Mouse (Mus musculus) MEL (cell line): ENCODE measurements around the gene Prr15l. TPM values are rescaled to one million over a fixed set of nuclear protein-coding genes. Genes with fewer than 3 reads are reported as not detected.

Source experiments
- DNase-seq: peaks from one replicate; pipeline ENCODE4 v3.0.0; 2011; ENCODE audit warnings: low read depth, low spot score
- H3K27ac ChIP-seq: 2 replicates; pipeline ENCODE4 v1.5.1; 2012; ENCODE audit warnings: low read depth, mild to moderate bottlenecking, control low read depth, low read length, moderate library complexity; ENCODE audit not compliant: control insufficient read depth
- H3K27me3 ChIP-seq, 2 experiments: fragments of 150-350 bp in 1 of 2; sonication (generic) in 1 of 2; 2 replicates each; pipeline ENCODE4 v1.6.1; 2012; ENCODE audit warnings: low read length in 2 of 2, mild to moderate bottlenecking in 2 of 2, improper control_type of control experiment in 1 of 2, moderate library complexity in 1 of 2; ENCODE audit not compliant: insufficient read depth in 2 of 2, control insufficient read depth in 1 of 2
- H3K36me3 ChIP-seq, 2 experiments: 2 replicates each; pipeline ENCODE4 v1.6.1; 2012 to 2014; ENCODE audit warnings: low read length in 2 of 2, improper control_type of control experiment in 1 of 2, inconsistent platforms in 1 of 2, mild to moderate bottlenecking in 1 of 2; ENCODE audit not compliant: insufficient read depth in 2 of 2, control insufficient read depth in 1 of 2
- H3K4me1 ChIP-seq, 2 experiments: fragments of 150-350 bp in 1 of 2; sonication (generic) in 1 of 2; 2 replicates each; pipeline ENCODE4 v1.6.1; 2012; ENCODE audit warnings: low read length in 2 of 2, improper control_type of control experiment in 1 of 2, mild to moderate bottlenecking in 1 of 2; ENCODE audit not compliant: insufficient read depth in 2 of 2, control insufficient read depth in 1 of 2
- H3K4me3 ChIP-seq, 2 experiments: fragments of 150-350 bp in 1 of 2; sonication (generic) in 1 of 2; 2 replicates each; pipeline ENCODE4 v1.5.1; 2012; ENCODE audit warnings: low read depth in 2 of 2, low read length in 2 of 2, mild to moderate bottlenecking in 2 of 2, moderate library complexity in 2 of 2, control low read depth in 1 of 2, improper control_type of control experiment in 1 of 2; ENCODE audit not compliant: control insufficient read depth in 1 of 2, insufficient read depth in 1 of 2
- H3K79me2 ChIP-seq: 2 replicates; pipeline ENCODE4 v1.6.1; 2012; ENCODE audit warnings: mild to moderate bottlenecking, low read length, moderate library complexity; ENCODE audit not compliant: control insufficient read depth, poor library complexity, insufficient read depth
- H3K9ac ChIP-seq: 2 replicates; pipeline ENCODE4 v1.6.1; 2012; ENCODE audit warnings: low read depth, mild to moderate bottlenecking, control low read depth, low read length, moderate library complexity; ENCODE audit not compliant: control insufficient read depth, poor library complexity, severe bottlenecking
- H3K9me3 ChIP-seq: fragments of 150-350 bp; sonication (generic); replicated peaks from 2 replicates; pipeline ENCODE4 v1.6.1; 2012; ENCODE audit warnings: mild to moderate bottlenecking, low read length, improper control_type of control experiment, moderate library complexity; ENCODE audit not compliant: insufficient read depth
- BHLHE40 ChIP-seq: IDR thresholded peaks from 2 replicates; pipeline ENCODE4 v1.6.1; 2012; ENCODE audit warnings: low read depth, mild to moderate bottlenecking, inconsistent platforms, low read length, improper control_type of control experiment, borderline replicate concordance
- CHD2 ChIP-seq: IDR thresholded peaks from 2 replicates; pipeline ENCODE4 v1.6.1; 2011; ENCODE audit warnings: low read length, improper control_type of control experiment
- CTCF ChIP-seq, 3 experiments: IDR thresholded peaks in 2 of 3; conservative IDR thresholded peaks in 1 of 3; 2 replicates each; pipeline ENCODE4 v1.5.1; 2011 to 2012; ENCODE audit warnings: low read length in 3 of 3, low read depth in 2 of 3, mild to moderate bottlenecking in 2 of 3, improper control_type of control experiment in 1 of 3, inconsistent platforms in 1 of 3, mixed read lengths in 1 of 3, moderate library complexity in 1 of 3; ENCODE audit not compliant: control insufficient read depth in 1 of 3, insufficient read depth in 1 of 3, poor library complexity in 1 of 3, severe bottlenecking in 1 of 3
- EP300 ChIP-seq, 2 experiments: IDR thresholded peaks; 2 replicates each; pipeline ENCODE4 v1.6.1; 2011; ENCODE audit warnings: improper control_type of control experiment in 2 of 2, low read length in 2 of 2, low read depth in 1 of 2, mild to moderate bottlenecking in 1 of 2
- ETS1 ChIP-seq: IDR thresholded peaks from 2 replicates; pipeline ENCODE4 v1.6.1; 2012; ENCODE audit warnings: low read depth, mild to moderate bottlenecking, inconsistent platforms, low read length, improper control_type of control experiment, moderate library complexity
- GABPA ChIP-seq: IDR thresholded peaks from 2 replicates; pipeline ENCODE4 v1.6.1; 2012; ENCODE audit warnings: low read depth, mild to moderate bottlenecking, inconsistent platforms, low read length, improper control_type of control experiment, moderate library complexity
- KAT2A ChIP-seq: conservative IDR thresholded peaks from 2 replicates; pipeline ENCODE4 v1.6.1; 2012; ENCODE audit warnings: low read depth, low read length, improper control_type of control experiment, inconsistent platforms
- MAFK ChIP-seq: IDR thresholded peaks from 2 replicates; pipeline ENCODE4 v1.6.1; 2011; ENCODE audit warnings: low read depth, mild to moderate bottlenecking, low read length, improper control_type of control experiment, borderline replicate concordance
- MAZ ChIP-seq: IDR thresholded peaks from 2 replicates; pipeline ENCODE4 v1.6.1; 2012; ENCODE audit warnings: low read depth, mild to moderate bottlenecking, inconsistent platforms, low read length, improper control_type of control experiment
- MXI1 ChIP-seq: IDR thresholded peaks from 2 replicates; pipeline ENCODE4 v1.6.1; 2011; ENCODE audit warnings: mild to moderate bottlenecking, low read depth, low read length, improper control_type of control experiment
- MYB ChIP-seq: IDR thresholded peaks from 2 replicates; pipeline ENCODE4 v1.6.1; 2011; ENCODE audit warnings: mild to moderate bottlenecking, low read depth, low read length, improper control_type of control experiment
- NELFE ChIP-seq: IDR thresholded peaks from 2 replicates; pipeline ENCODE4 v1.6.1; 2011; ENCODE audit warnings: low read depth, low read length, improper control_type of control experiment
- NRF1 ChIP-seq: IDR thresholded peaks from 2 replicates; pipeline ENCODE4 v1.6.1; 2014; ENCODE audit warnings: low read depth, mild to moderate bottlenecking, inconsistent platforms, low read length, improper control_type of control experiment, moderate library complexity; ENCODE audit not compliant: poor library complexity, insufficient read depth, severe bottlenecking
- POLR2AphosphoS2 ChIP-seq: IDR thresholded peaks from 2 replicates; pipeline ENCODE4 v1.6.1; 2011; ENCODE audit warnings: low read length, improper control_type of control experiment
- RAD21 ChIP-seq: IDR thresholded peaks from 2 replicates; pipeline ENCODE4 v1.6.1; 2011; ENCODE audit warnings: mild to moderate bottlenecking, low read depth, low read length, improper control_type of control experiment
- SIN3A ChIP-seq: IDR thresholded peaks from 2 replicates; pipeline ENCODE4 v1.6.1; 2012; ENCODE audit warnings: low read length, improper control_type of control experiment, inconsistent platforms
- SMC3 ChIP-seq: IDR thresholded peaks from 2 replicates; pipeline ENCODE4 v1.6.1; 2011; ENCODE audit warnings: low read depth, low read length, improper control_type of control experiment
- TAL1 ChIP-seq: IDR thresholded peaks from 2 replicates; pipeline ENCODE4 v1.6.1; 2012; ENCODE audit warnings: mild to moderate bottlenecking, inconsistent platforms, low read length, moderate library complexity, mixed read lengths
- USF1 ChIP-seq: IDR thresholded peaks from 2 replicates; pipeline ENCODE4 v1.6.1; 2014; ENCODE audit warnings: low read depth, mild to moderate bottlenecking, inconsistent platforms, low read length, improper control_type of control experiment, moderate library complexity
- USF2 ChIP-seq, 2 experiments: IDR thresholded peaks; 2 replicates each; pipeline ENCODE4 v1.6.1; 2011 to 2012; ENCODE audit warnings: improper control_type of control experiment in 2 of 2, low read length in 2 of 2, borderline replicate concordance in 1 of 2, inconsistent platforms in 1 of 2, low read depth in 1 of 2, mild to moderate bottlenecking in 1 of 2; ENCODE audit not compliant: insufficient read depth in 1 of 2
- ZC3H11A ChIP-seq: IDR thresholded peaks from 2 replicates; pipeline ENCODE4 v1.6.1; 2012; ENCODE audit warnings: low read depth, mild to moderate bottlenecking, inconsistent platforms, low read length, improper control_type of control experiment
- ZMIZ1 ChIP-seq: IDR thresholded peaks from 2 replicates; pipeline ENCODE4 v1.6.1; 2012; ENCODE audit warnings: low read depth, mild to moderate bottlenecking, inconsistent platforms, low read length, improper control_type of control experiment, moderate library complexity
- polyA plus RNA-seq, 2 experiments: library from polyadenylated mRNA; stranded (reverse) in 1 of 2; unstranded in 1 of 2; fragments of >175 nt in 1 of 2; fragments of >200 nt in 1 of 2; gene quantifications; 2 replicates each; pipeline versions ENCODE4 v1.2.1 to v1.2.4; 2012; ENCODE audit warnings: low replicate concordance in 2 of 2, low read depth in 1 of 2; ENCODE audit not compliant: insufficient read length in 2 of 2, insufficient read depth in 1 of 2, missing spikeins in 1 of 2
- total RNA-seq: library from RNA; depleted of rRNA; stranded (reverse); fragments of 300-350 nt; gene quantifications from 2 replicates; pipeline ENCODE4 v1.2.3, GENCODE M21; 2012

Prr15l gene
- total and polyA plus RNA-seq, 3 experiments = 0.08 to 0.19 TPM; not detected in 1

GRCm38 (mm10) chr11:96906431-96907161, 21.3 kb upstream of the Prr15l start:
- Histone ChIP-seq H3K9me3 (no peaks in the 10 kb centered on the region), H3K36me3 (no peaks in the 10 kb centered on the region; a peak in 1 of 4 replicates), H3K27me3 (0 out of 4 replicates have a peak, but pooled peaks cover 0 to 2% of the 10 kb centered on the region in 2 experiments), H3K4me1 (no peaks in the 10 kb centered on the region), H3K9ac (no peak overlapping the region), H3K4me3 (no peak overlapping the region), H3K79me2 (no peaks in the 10 kb centered on the region), H3K27ac (no peak overlapping the region)
- no peak for DNase-seq
- TF ChIP-seq POLR2AphosphoS2 (peak; percentile 53; the same call in 1 of the 2 replicates), MAFK (no peak), MAZ (no peak), GABPA (no peak)

- no peaks in the 10 kb centered on the region for H3K27me3 ChIP-seq
- no peaks in the 10 kb centered on the region for H3K79me2 ChIP-seq
- H3K4me1 ChIP-seq = peaks cover 0 to 4% of the 10 kb centered on the region in 2 experiments; a peak in 2 of 4 replicates
- H3K9me3 ChIP-seq = no peaks in the 10 kb centered on the region
- DNase-seq = no peak
- no peak overlapping the region for H3K4me3 ChIP-seq
- TF ChIP-seq MAFK (no peak), USF2 (IDR thresholded peaks at IDR 0.05; ENCODE audit: borderline replicate concordance in 1 of 2, insufficient read depth in 1 of 2, low read depth in 1 of 2, low read length in 2 of 2) (no peak), EP300 (IDR thresholded peaks at IDR 0.05; ENCODE audit: low read depth in 1 of 2, low read length in 2 of 2) (no peak), MYB (no peak), NELFE (no peak), USF1 (no peak), NRF1 (no peak)
- H3K27ac ChIP-seq = no peak overlapping the region
- no peak overlapping the region for H3K9ac ChIP-seq
- no peaks in the 10 kb centered on the region; a peak in 1 of 4 replicates for H3K36me3 ChIP-seq
Measured at GRCm38 (mm10) chr11:96908594-96908993, 19.3 kb upstream of the Prr15l start.

GRCm38 (mm10) chr11:96910003-96910402, 17.9 kb upstream of the Prr15l start:
- H3K9me3 ChIP-seq = no peaks in the 10 kb centered on the region
- H3K27me3 ChIP-seq = no peaks in the 10 kb centered on the region
- peak; percentile 84 for DNase-seq
- TF ChIP-seq MXI1 (no peak), POLR2AphosphoS2 (no peak), BHLHE40 (no peak), MAFK (no peak), ETS1 (no peak), USF1 (no peak), ZC3H11A (peak; percentile 61), SMC3 (peak; percentile 80), USF2 (IDR thresholded peaks at IDR 0.05; ENCODE audit: borderline replicate concordance in 1 of 2, insufficient read depth in 1 of 2, low read depth in 1 of 2, low read length in 2 of 2) (no peak), CTCF (IDR thresholded peaks at IDR 0.05 in 2 of 3, conservative IDR thresholded peaks at IDR 0.05 in 1 of 3; ENCODE audit: control insufficient read depth in 1 of 3, insufficient read depth in 1 of 3, low read depth in 2 of 3, low read length in 3 of 3, poor library complexity in 1 of 3, severe bottlenecking in 1 of 3) (peak; percentile 62 to 93 (median 83); a peak in 5 of 6 replicates), ZMIZ1 (no peak), RAD21 (peak; percentile 80), KAT2A (no peak), CHD2 (no peak), TAL1 (no peak), SIN3A (0 out of 2 replicates have a peak, but pooled peaks have one; percentile 16)
- H3K9ac ChIP-seq = no peak overlapping the region
- H3K27ac ChIP-seq = no peak overlapping the region
- H3K36me3 ChIP-seq = no peaks in the 10 kb centered on the region; a peak in 1 of 4 replicates
- peaks cover 0 to 4% of the 10 kb centered on the region in 2 experiments; a peak in 2 of 4 replicates for H3K4me1 ChIP-seq
- H3K4me3 ChIP-seq = no peak overlapping the region
- no peaks in the 10 kb centered on the region for H3K79me2 ChIP-seq
